Mouse (Mus musculus): Measurements from ENCODE around the gene Bspry. TPM values are rescaled to one million over a fixed set of nuclear protein-coding genes. Genes with fewer than 3 reads are reported as not detected.

Gene Bspry
- 51.1 and 52.4 TPM in 2 replicates for polyA plus RNA-seq (2012; rRNA removed)

DNA sequence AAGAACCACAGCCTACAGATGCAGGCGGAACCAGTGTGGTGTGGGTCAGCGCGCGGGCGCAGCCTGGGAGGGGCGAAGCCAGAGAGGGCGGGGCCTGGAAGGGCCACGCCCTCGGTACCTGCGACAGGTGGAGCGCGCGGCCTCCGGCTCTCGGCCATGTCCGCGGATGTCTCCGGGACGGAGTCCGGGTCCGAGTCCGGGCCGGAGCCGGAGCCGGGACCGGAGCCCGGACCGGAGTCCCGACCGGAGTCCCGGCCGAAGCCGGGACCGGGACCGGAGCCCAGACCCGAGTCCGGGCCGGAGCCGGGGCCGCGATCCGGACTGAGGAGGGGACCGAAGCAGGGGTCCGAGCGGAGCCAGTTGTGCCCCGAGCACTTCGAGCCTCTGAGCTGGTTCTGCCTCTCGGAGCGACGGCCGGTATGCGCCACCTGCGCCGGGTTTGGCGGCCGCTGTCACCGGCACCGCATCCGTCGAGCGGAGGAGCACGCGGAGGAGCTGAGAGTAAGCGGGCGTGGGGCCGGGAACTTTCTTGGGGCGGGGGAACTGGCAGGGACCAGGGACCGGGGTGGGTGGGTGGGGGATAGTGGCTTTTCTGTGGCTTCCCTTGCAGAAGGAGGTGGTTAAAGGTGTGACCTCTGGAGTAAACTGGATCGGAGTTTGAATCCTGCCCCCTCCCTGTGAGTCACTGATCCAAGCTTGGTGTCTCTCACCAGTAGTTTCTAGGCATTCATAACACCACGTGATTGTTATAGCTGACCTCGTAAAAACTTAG, at the start of gene Bspry:
Gene Bspry (plus strand): TSS at position 117 of the 772 bp plus-strand sequence.
- H3K36me3 ChIP-seq (ENCODE audit: control insufficient read depth, insufficient read depth, low read length), result no peaks in the 10 kb centered on the region
- H3K27me3 ChIP-seq (replicated peaks; ENCODE audit: control insufficient read depth, insufficient read depth, low read length), result no peaks in the 10 kb centered on the region
- H3K27ac ChIP-seq (ENCODE audit: insufficient read depth, low read depth, low read length), result peak within 1 kb of the TSS; percentile 48; the same call in 1 of the 2 replicates
- H3K4me3 ChIP-seq (ENCODE audit: insufficient read depth, low read depth, low read length), result peak within 1 kb of the TSS; percentile 56
- no peak for TF ChIP-seq CTCF (conservative IDR thresholded peaks at IDR 0.05; ENCODE audit: insufficient read depth, insufficient read length, low read depth, low read length)
- TF ChIP-seq POLR2A (IDR thresholded peaks at IDR 0.05; ENCODE audit: low read depth, low read length), result no peak
- peaks cover 17% of the 10 kb centered on the region for H3K4me1 ChIP-seq (ENCODE audit: control insufficient read depth, insufficient read depth, low read length)
- DNase-seq, result peak; percentile 87
- WGBS, result 2% methylated on average over 71 of the region's 71 CpGs

DNA sequence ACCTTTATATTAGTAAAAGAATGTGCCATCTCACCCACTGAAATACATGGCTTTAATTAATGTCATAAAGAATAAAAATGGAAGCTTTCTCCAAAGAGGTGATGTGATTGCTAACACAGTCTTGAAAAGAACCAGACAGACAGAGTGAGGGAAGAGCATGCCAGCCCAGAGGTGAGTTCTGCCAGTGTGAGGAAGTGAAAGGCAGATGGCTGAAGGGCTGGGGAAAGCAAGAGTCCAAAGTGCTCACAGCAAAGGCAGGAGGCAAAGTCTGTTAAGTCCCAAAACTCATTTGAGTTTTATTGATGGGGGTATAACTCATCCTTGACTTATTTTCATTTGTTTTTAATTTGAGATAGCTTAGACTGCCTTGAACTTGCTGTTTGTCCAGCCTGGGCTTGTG, 49.2 kb upstream of the Bspry start:
- Histone ChIP-seq H3K4me1 (ENCODE audit: control insufficient read depth, insufficient read depth, low read length) (peaks cover 2% of the 10 kb centered on the region; the same call in 1 of the 2 replicates), H3K27me3 (replicated peaks; ENCODE audit: control insufficient read depth, insufficient read depth, low read length) (no peaks in the 10 kb centered on the region), H3K4me3 (ENCODE audit: insufficient read depth, low read depth, low read length) (no peak overlapping the region), H3K27ac (ENCODE audit: insufficient read depth, low read depth, low read length) (no peak overlapping the region), H3K36me3 (ENCODE audit: control insufficient read depth, insufficient read depth, low read length) (no peaks in the 10 kb centered on the region)
- peak; percentile 49 for DNase-seq
- TF ChIP-seq POLR2A (IDR thresholded peaks at IDR 0.05; ENCODE audit: low read depth, low read length) (no peak), CTCF (conservative IDR thresholded peaks at IDR 0.05; ENCODE audit: insufficient read depth, insufficient read length, low read depth, low read length) (no peak)

DNA sequence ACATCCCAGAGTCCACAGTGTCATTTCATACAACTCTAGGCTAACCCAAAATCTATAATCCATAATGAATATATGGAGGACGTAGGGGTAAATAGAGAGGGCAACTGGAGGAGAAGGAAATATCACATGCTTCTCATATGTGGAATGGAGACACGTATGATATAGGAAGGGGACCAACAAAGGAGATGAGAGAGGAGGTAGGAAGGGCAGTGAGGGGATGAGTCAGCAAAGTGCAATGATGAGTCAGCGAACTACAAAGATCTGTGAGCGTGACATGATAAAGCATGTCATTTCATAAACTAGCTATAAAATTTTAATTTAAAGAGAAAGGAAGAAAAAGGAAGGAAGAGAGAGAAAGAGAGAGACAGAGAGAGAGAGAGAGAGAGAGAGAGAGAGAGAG, 48.3 kb upstream of the Bspry start:
- Histone ChIP-seq H3K27me3 (replicated peaks; ENCODE audit: control insufficient read depth, insufficient read depth, low read length) (no peaks in the 10 kb centered on the region), H3K36me3 (ENCODE audit: control insufficient read depth, insufficient read depth, low read length) (no peaks in the 10 kb centered on the region), H3K4me3 (ENCODE audit: insufficient read depth, low read depth, low read length) (no peak overlapping the region), H3K27ac (ENCODE audit: insufficient read depth, low read depth, low read length) (no peak overlapping the region), H3K4me1 (ENCODE audit: control insufficient read depth, insufficient read depth, low read length) (peaks cover 2% of the 10 kb centered on the region; the same call in 1 of the 2 replicates)
- TF ChIP-seq POLR2A (IDR thresholded peaks at IDR 0.05; ENCODE audit: low read depth, low read length), result no peak
- TF ChIP-seq CTCF (conservative IDR thresholded peaks at IDR 0.05; ENCODE audit: insufficient read depth, insufficient read length, low read depth, low read length), result no peak
- no peak for DNase-seq
- WGBS, result 69% methylated on average over 4 of the region's 4 CpGs

DNA sequence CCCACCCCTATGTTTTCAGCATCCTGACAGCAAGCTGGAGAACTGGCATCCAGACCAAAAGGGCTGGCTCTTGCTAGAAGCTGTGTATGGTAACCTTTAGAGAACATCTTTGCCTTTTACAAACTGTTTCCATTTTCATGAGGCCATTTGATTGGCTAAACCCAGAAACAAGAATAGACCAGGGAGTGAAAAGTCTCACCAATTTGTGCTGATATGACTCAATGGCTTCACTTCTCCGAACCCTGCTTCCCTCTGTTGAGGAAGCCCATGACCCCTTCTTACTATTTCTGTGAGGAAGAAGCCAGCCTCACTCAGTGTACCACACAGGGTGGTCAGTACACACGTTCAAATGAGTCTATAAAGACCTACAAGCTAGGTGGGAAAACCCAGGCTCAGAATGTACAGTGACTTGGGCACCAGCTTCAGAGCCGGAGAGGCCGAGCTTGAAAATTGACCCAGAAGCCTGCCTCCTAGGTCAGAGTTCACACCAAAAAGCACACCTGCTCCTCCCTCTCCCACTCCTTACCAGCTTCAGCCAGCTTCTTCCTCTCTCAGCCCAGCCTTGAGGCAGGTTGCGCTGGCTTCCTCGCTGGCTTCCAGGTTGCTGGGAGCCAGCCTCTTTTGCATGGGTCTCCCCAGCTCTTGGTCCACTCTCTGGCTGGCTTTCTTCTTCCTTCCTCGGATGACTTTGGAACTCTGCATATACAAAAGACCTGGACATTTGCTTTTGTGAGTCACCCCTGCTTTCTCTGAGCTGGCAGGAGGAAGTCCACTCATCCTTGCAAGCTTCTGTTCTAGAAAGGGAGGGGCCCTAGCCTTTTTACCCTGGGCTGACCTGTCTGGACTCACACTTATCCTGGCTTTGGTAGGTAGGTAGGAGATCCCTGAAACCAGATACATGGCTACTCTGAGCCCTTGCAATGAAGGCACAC, 45.6 kb upstream of the Bspry start:
- no peaks in the 10 kb centered on the region for H3K36me3 ChIP-seq (ENCODE audit: control insufficient read depth, insufficient read depth, low read length)
- peak overlapping the region; percentile 52 for H3K4me3 ChIP-seq (ENCODE audit: insufficient read depth, low read depth, low read length)
- H3K27me3 ChIP-seq (replicated peaks; ENCODE audit: control insufficient read depth, insufficient read depth, low read length), result no peaks in the 10 kb centered on the region
- 31% methylated on average over 7 of the region's 7 CpGs for WGBS
- peak overlapping the region; percentile 96 for H3K27ac ChIP-seq (ENCODE audit: insufficient read depth, low read depth, low read length)
- peaks cover 18% of the 10 kb centered on the region for H3K4me1 ChIP-seq (ENCODE audit: control insufficient read depth, insufficient read depth, low read length)
- TF ChIP-seq CTCF (conservative IDR thresholded peaks at IDR 0.05; ENCODE audit: insufficient read depth, insufficient read length, low read depth, low read length) (no peak), POLR2A (IDR thresholded peaks at IDR 0.05; ENCODE audit: low read depth, low read length) (peak; percentile 10)
- DNase-seq, result peak; percentile 83

DNA sequence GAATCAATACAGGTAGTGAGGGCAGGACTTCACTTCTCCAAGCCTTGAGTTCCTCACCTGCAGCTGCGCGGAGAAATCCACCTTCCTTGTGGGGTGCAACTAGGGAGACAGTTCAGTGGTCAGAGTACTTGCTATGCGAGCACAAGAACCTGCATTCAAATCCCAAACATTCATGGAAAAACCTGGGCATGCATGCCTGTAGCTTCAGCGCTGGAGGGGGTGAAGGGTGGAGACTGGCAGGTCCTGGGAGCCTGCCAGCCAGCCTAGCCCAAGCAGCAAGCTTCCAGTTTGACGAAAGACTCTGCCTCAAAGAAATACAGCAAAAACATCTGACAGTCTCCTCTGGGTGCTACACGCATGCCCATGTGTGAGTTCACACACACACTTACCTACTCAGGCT, 44.8 kb upstream of the Bspry start, which contains the start of gene Rnf183:
Gene Rnf183 (minus strand): TSS at position 172 of the 400 bp plus-strand sequence.
- Histone ChIP-seq H3K27me3 (replicated peaks; ENCODE audit: control insufficient read depth, insufficient read depth, low read length) (no peaks in the 10 kb centered on the region), H3K4me3 (ENCODE audit: insufficient read depth, low read depth, low read length) (peak within 1 kb of the TSS; percentile 52), H3K27ac (ENCODE audit: insufficient read depth, low read depth, low read length) (peak within 1 kb of the TSS; percentile 96), H3K36me3 (ENCODE audit: control insufficient read depth, insufficient read depth, low read length) (no peaks in the 10 kb centered on the region), H3K4me1 (ENCODE audit: control insufficient read depth, insufficient read depth, low read length) (peaks cover 21% of the 10 kb centered on the region)
- peak; percentile 86 for DNase-seq
- WGBS, result 46% methylated on average over 6 of the region's 6 CpGs
- TF ChIP-seq POLR2A (IDR thresholded peaks at IDR 0.05; ENCODE audit: low read depth, low read length) (no peak), CTCF (conservative IDR thresholded peaks at IDR 0.05; ENCODE audit: insufficient read depth, insufficient read length, low read depth, low read length) (no peak)

DNA sequence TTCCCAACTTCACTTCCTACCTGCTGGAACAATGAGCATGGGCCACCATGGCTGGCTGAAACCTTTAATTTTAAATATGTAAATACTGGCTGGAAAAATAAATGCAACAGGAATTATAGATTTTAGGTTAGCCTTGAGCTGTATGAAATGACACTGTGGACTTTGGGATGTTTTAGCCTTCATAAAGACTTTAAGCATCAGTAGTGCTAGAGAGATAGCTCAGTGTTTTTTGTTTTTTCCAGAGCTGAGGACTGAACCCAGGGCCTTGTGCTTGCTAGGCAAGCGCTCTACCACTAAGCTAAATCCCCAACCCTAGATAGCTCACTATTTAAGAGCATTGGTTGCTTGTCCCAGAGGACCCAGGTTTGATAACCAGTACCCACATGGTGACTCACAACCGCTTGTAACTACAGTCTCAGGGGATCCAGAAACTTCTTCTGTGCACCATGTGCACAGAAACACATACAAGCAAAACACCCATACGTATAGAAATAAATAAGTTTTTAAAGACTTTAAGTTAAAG, 42.5 kb upstream of the Bspry start:
- Histone ChIP-seq H3K4me3 (ENCODE audit: insufficient read depth, low read depth, low read length) (no peak overlapping the region), H3K36me3 (ENCODE audit: control insufficient read depth, insufficient read depth, low read length) (no peaks in the 10 kb centered on the region), H3K27me3 (replicated peaks; ENCODE audit: control insufficient read depth, insufficient read depth, low read length) (no peaks in the 10 kb centered on the region), H3K27ac (ENCODE audit: insufficient read depth, low read depth, low read length) (peak overlapping the region; percentile 81), H3K4me1 (ENCODE audit: control insufficient read depth, insufficient read depth, low read length) (peaks cover 32% of the 10 kb centered on the region)
- no peak for TF ChIP-seq POLR2A (IDR thresholded peaks at IDR 0.05; ENCODE audit: low read depth, low read length)
- TF ChIP-seq CTCF (conservative IDR thresholded peaks at IDR 0.05; ENCODE audit: insufficient read depth, insufficient read length, low read depth, low read length), result no peak
- 73% methylated on average over 3 of the region's 3 CpGs for WGBS
- no peak for DNase-seq

Data from kidney, adult 2 months (tissue).